Mouse (Mus musculus): Measurements from ENCODE around the gene Gm20388.
A peak's percentile ranks its signal among the peaks of the same experiment; 100 is the strongest.

Gene Gm20388

GRCm38 (mm10) chr8:124331706-124332105 lies 4421.1 kb downstream of the Gm20388 start:
- DNase-seq = no peak

GRCm38 (mm10) chr8:124336302-124336701 lies 4425.7 kb downstream of the Gm20388 start:
- no peak for DNase-seq

DNA sequence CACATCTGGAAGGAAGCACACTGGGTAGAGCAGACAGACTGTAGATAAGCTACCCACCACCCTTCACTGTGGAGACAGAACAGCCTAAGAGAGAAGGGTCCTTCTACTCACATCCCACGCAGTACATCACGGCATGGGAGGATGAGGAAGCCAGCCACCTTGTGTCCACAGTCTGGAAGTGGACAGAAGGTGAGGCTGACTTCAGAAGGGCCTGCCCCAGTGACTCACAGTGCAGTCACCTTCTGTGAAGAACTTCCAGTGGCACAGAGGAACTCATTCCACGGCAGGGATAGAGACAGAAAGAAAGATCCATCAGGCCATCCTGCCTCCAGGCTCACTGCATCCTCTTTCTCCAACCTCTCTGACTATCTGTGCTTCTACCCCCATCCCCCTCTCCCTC lies 4429.1 kb downstream of the Gm20388 start:
- no peak for DNase-seq

DNA sequence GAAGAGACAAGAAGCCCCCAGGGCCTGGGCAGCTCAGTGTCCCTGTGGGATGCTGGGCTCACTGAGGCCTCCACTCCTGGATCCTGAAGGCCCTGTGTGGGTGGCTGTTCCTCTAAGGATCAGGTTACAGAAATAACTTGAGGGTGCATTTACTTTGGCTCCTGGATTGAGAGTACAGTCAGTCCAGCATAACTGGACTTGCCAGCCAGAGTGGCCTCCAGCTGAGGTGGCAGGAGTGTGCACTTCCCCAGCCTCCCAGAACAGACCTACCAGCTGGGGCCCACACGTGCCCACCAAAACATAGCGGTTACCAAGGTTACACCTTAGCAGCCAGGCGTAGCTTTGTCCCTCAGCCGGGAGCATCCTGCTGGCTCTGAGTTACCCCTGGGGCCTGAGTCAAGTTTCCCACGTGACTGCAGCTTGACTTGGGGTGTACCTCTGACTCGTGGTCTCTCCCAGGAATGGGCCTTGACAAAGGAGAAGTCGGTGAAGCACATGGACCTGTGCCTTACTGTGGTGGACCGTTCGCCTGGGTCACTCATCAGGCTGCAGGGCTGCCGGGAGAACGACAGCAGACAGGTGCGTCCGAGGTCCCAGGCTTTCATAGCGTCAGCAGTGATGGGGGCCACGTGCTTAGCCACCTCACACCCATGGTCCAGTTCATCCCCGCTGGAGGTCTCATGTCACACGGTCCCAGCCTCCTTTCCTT lies 4429.9 kb downstream of the Gm20388 start:
- DNase-seq = no peak

GRCm38 (mm10) chr8:124343151-124343550 lies 4432.5 kb downstream of the Gm20388 start:
- no peak for DNase-seq

DNA sequence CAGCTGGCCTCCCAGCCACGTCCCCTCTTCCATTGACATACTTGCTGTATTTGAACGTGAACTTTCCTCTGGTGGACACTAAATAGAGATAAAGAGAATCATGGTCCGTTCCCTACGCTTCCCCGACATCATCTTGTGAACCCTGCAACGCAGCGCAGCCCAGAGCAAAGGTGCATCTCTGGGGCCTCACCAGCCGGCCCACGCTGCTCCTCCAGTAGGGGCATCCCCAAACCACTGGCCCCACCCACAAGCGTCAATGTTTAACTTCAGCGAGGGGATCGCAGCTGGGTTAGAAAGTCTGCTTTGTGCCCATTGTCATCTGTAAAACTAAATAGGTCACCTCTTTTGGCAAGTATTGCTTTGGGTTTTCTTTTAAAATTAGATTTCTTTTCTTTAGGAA lies 4433.4 kb downstream of the Gm20388 start:
- no peak for DNase-seq

GRCm38 (mm10) chr8:124345098-124345497 lies 4434.5 kb downstream of the Gm20388 start:
- DNase-seq = no peak

- peak; percentile 49 to 74 for DNase-seq
Measured at GRCm38 (mm10) chr8:124346852-124347523, 4436.3 kb downstream of the Gm20388 start.

DNA sequence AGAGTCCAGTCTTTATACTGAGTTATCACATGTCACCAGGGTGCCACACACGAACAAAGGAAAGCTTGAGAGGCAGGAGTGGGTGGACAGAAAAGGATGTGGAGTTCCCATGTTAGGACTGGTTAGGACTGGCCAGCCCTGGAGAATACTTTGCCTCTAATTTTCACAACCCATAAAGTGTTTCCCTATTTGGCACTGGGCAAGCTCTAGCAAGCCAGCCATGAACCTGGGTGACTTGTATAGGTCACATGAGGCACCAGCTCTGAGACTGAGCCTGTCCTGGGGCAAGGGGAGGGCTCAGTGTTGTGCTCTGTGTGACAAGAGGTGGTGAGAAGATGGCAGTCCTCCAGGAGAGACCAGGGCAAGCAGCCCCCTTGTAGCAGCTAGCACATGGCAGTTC lies 4437.4 kb downstream of the Gm20388 start:
- no peak for DNase-seq

GRCm38 (mm10) chr8:124349663-124350062 lies 4439.0 kb downstream of the Gm20388 start:
- DNase-seq = peak; percentile 69 to 84

GRCm38 (mm10) chr8:124351636-124352035 lies 4441.0 kb downstream of the Gm20388 start:
- no peak for DNase-seq

- DNase-seq = no peak
Measured at GRCm38 (mm10) chr8:124360911-124361310, 4450.3 kb downstream of the Gm20388 start.

DNA sequence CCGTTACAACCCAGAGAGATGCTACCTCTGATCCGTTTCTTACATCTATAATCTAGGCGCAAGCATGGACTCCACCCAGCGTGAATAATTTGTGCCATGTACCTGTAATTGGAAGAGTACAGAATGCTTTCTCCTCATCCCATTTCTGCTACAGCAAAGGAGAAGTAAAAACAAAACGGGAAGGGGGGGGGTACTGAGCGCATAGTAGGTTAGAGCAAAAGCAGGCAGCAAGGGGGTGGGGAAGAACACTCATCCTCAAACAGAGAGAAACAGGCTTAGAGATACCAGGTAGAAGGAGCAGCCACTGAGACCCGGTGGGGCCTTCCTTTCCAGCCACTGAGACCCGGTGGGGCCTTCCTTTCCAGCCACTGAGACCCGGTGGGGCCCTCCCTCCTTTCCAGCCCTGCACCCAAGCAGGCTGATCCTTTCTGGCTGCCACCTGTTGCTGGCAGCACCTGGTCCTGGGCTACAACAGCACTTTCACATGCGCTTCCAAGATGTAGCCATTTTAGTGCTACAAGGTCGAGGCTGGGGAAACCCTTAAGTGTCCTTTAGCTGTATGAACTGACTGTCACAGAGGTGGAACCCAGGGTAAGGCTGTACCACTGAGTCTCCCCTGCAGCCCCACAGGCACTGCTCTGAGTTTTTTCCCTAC lies 4451.3 kb downstream of the Gm20388 start:
- DNase-seq = no peak

GRCm38 (mm10) chr8:124362589-124362988 lies 4451.9 kb downstream of the Gm20388 start:
- no peak for DNase-seq

- no peak for DNase-seq
Measured at GRCm38 (mm10) chr8:124363337-124363736, 4452.7 kb downstream of the Gm20388 start.

DNA sequence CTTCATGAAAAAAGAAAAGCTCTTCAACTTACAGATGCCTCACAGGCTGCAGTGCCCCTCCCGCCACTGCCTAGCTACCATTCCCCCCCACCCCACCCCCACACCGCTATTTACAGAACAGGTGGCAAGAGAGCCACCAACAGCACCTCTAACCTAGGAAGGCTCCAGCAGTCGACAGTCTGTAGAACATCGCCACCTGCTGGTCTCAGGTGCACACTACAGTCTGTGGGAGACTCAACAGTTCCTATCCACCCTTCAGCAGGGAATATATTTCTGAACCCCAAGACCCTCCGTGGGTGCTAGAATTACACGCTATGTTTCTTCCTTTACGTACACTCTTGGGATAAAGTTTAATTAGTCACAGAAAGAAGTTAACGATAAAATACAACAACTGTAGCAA lies 4457.6 kb downstream of the Gm20388 start:
- DNase-seq = peak; percentile 55 to 73

DNA sequence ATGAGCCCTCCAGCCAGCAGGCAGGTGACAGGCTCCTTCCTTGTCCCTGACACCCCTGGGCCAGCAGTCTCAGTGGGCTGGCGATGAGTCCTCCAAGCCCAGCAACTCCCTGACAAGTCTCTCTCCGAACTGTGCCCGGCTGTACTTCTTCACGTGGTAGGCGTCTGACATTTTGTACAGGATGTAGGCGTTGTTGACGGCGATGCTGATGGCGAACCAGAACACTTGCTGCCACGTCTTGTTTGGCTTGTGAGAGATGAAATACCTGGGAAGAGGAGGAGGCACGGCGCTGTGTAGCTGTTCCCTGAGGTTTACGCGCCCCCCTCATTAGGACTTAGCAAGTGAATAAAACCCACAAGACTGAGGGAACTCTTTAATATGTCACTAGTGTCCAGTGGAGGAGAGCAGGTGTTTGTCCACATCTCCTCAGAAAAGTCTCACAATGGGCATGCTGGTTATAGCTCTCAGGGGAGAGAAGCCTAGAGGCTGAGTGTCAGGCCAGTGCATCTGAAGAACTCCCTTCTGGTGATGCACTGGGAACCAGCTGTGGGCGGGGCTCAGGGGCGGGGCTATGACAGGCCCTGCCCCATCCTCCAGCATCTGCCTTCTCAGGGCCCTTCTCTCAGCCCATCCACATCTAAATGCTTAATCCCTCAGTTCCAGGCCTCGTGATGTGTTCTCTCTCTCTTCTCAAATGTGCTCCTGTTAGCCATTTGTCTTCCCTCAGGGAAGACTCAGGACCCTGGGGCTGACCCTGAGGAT lies 4460.0 kb downstream of the Gm20388 start:
- DNase-seq = no peak

DNA sequence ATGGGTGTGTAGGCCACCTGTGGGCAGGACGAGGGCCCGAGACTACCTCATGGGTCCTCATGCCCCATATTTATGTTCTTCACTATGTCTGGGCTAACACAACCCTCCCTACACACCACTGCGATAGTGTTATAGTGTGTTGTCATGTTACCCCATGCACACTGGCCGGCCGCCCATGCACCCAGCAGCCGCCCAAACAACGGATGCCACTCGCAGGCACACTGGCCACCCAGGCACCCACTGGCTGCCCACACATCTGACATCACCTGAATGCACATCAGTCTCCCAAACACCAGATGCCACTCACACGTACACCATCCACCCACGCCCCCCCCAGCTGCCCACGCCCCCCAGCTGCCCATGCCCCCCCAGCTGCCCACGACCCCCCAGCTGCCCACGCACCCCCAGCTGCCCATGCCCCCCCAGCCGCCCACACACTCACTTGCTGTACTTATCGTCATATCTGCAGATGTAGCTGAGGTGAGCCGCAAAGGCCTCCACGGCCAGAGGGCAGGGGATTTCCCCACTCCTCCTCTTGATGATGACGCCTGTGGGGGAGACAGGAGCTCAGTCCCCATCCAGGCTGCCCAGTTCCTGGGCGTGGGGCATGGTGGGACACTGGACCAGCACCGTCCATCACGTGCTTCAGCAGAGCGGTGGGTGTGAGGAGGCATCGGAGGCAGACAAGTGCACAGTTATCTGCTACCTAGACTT lies 4460.9 kb downstream of the Gm20388 start:
- DNase-seq = no peak

GRCm38 (mm10) chr8:124373753-124374152 lies 4463.1 kb downstream of the Gm20388 start:
- no peak for DNase-seq

- peak; percentile 16 to 58 for DNase-seq
Measured at GRCm38 (mm10) chr8:124375168-124375567, 4464.5 kb downstream of the Gm20388 start.

- DNase-seq = no peak
Measured at GRCm38 (mm10) chr8:124375727-124376126, 4465.1 kb downstream of the Gm20388 start.

- no peak for DNase-seq
Measured at GRCm38 (mm10) chr8:124376406-124376805, 4465.8 kb downstream of the Gm20388 start.

DNA sequence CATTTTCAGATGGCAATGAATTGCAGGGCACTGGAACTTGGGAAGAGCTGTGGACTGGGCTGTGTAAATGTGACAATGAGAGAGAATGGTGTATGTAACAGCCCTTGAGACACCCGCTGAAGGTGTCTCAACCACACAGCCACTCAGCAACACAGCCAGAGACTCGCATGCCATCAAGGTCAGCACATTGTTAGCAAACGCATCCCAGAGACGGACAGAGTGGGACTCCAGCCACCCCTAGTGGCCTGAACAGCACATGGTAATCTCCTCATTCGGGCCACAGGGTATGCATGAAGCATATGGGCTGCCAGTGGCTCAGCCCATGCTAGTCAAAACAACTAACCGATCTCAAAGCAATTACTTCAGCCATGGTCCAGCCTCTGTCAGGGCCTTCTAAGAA lies 4468.6 kb downstream of the Gm20388 start:
- no peak for DNase-seq
